Mouse (Mus musculus): ENCODE measurements around the gene Spata25.

DNA sequence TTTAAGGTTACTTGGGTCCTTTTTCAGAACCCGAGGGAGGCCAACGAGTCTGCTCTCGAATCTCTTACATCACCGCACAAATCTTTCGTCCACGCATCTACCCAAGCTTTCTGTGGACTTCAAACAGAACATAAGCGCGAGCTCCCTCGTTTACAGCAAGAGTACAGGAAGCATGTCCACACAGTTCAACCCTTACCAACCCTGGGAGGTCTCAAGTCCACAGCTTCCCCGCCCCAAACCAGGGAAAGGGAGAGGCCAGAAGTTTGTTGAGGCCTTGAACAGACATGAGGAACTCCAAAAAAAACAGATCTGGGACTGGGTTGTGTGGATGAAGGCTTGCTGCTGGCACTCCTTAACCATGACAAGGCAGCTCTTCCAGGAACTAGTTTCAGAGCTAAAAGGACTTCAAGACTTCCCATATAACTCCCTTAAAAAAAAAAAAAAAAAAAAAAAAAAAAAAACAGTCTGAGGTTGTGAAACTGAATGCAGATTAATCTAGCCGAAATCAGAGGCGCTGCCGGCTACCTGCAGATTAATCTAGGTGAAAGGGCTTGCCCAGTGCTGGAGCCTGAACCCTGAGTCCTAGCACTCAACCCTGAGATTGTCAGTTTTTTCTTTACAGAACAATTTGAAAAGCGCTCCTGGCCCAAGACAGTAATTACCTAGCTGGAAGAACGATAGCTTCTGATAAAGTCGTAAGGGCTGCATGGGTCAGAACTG is 25.0 kb downstream of the Spata25 start:
- no peak for TF ChIP-seq MAFK (IDR thresholded peaks at IDR 0.05; ENCODE audit: insufficient read depth, low read depth, low read length)
- TF ChIP-seq CHD2 (IDR thresholded peaks at IDR 0.05; ENCODE audit: low read depth, low read length): no peak
- TF ChIP-seq ZC3H11A (IDR thresholded peaks at IDR 0.05; ENCODE audit: borderline replicate concordance, low read depth, low read length): no peak
- TF ChIP-seq ZNF384 (IDR thresholded peaks at IDR 0.05; ENCODE audit: low read depth, low read length): no peak

Measured in ES-E14 (cell line).